Mouse (Mus musculus) 416B (cell line): ENCODE measurements around the gene 4930435E12Rik.

Experiments used
- DNase-seq: peaks from one replicate; pipeline ENCODE4 v3.0.0; 2011; ENCODE audit warnings: low read depth

The 4930435E12Rik gene

GRCm38 (mm10) chr16:38769529-38769928, 59.0 kb downstream of the 4930435E12Rik start:
- DNase-seq: no peak

DNA sequence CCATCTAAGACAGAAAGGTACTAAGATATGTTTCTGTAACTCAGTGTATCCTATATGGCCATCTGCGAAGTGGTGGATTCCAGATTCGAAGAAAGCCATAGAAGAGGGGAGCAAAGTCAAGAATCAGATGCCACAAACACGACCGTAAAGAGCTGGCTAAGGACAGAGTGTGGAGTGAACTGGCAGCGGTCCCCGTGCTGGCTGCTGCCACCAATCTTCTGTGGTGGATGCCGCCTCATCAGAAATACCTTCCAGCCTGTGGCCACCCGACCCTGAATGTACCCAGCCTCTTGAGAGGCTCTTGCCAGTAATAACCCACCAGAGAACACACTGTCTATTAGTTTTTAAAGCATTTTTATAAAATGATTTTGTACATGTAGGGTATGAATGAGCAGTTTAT, 60.2 kb downstream of the 4930435E12Rik start:
- no peak for DNase-seq

- DNase-seq: no peak
Observed at GRCm38 (mm10) chr16:38767761-38768160, 60.8 kb downstream of the 4930435E12Rik start.

DNA sequence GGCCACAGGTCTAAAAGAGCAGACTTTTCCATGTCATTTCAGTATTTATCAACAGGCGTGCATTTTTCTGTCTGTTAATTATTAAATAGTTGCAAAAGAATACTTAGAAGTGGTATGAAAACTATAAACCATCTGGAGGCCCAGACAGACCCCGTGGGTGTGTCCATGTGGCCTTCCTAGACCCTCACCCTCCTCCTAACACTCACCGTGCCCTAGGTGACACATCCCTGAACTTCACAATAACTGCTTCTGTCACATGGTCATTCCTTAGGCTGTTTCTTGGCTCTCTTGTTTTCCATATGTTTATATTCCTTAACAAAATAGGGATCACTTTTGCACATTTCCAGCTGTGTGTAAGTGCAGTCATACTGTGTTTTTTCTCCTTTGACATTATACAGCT, 61.9 kb downstream of the 4930435E12Rik start:
- no peak for DNase-seq

GRCm38 (mm10) chr16:38763508-38763907, 65.0 kb downstream of the 4930435E12Rik start:
- no peak for DNase-seq

- no peak for DNase-seq
Observed at GRCm38 (mm10) chr16:38762401-38762800, 66.1 kb downstream of the 4930435E12Rik start.
